Mouse (Mus musculus): ENCODE measurements around the gene Efcab9. TPM values are rescaled to one million over a fixed set of nuclear protein-coding genes. Genes with fewer than 3 reads are reported as not detected.

The Efcab9 gene
- polyA plus RNA-seq, 1 experiment from 2014 or later: 0.27 TPM

DNA sequence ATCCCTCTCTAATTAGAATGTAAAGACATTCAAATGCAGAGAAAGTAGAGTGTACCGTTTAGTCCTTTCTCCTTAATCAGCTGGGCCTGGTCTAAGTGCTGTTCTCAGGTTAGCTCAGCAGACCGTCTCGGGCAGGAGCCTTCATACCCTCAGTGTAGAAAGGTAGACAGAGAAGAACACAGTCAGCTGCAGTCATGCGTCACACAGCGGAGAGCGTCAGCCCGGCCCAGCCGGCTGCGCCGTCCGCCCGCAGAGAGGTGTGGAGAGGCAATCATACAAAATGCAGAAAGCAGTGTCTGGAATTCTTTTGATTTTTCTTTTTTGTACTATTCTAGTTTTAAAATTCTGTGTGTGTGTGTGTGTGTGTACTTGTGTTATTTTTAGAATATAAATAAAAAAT, 13.7 kb upstream of the Efcab9 start:
- H3K27ac ChIP-seq (ENCODE audit: low read depth, low read length): no peak overlapping the region
- no peak overlapping the region for H3K4me2 ChIP-seq
- 88% methylated on average over 12 of the region's 12 CpGs for WGBS (ENCODE audit: insufficient replicate concordance)
- no peaks in the 10 kb centered on the region for H3K27me3 ChIP-seq (ENCODE audit: control insufficient read depth, insufficient read depth, low read length)
- H3K4me1 ChIP-seq (ENCODE audit: control insufficient read depth, insufficient read depth, low read length): peaks cover 8% of the 10 kb centered on the region
- H3K4me3 ChIP-seq (ENCODE audit: low read depth, low read length): no peak overlapping the region
- H3K9me3 ChIP-seq (replicated peaks; ENCODE audit: control insufficient read depth, low read length): no peaks in the 10 kb centered on the region
- H3K9ac ChIP-seq (ENCODE audit: low read depth, low read length): no peak overlapping the region
- H3K36me3 ChIP-seq (ENCODE audit: control insufficient read depth, insufficient read depth, low read length): no peaks in the 10 kb centered on the region
- ATAC-seq (replicated peaks; ENCODE audit: insufficient number of reproducible peaks, low FRiP score, low TSS enrichment): no peak

DNA sequence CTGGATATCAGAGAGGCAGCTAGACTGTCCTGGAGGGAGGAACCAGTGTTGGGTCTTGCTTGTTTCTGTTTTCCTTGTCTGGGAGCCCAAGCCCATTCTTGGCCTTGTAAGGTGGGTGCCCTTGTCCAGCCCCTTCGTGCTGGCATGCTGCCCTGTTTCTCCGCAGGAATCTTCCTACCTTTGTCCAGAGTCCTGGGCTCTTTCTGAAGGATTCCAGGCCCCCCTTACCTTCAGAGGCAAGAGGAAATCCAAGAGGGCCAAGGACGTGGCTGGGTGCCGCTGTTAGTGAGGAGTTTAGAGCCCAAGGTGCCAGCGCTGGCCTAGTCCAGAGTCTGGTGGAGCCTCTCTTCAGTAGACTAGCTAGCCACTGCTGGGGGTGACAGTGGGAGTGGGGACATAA, 12.6 kb upstream of the Efcab9 start:
- no peak overlapping the region for H3K4me3 ChIP-seq (ENCODE audit: low read depth, low read length)
- H3K36me3 ChIP-seq (ENCODE audit: control insufficient read depth, insufficient read depth, low read length): no peaks in the 10 kb centered on the region
- WGBS (ENCODE audit: insufficient replicate concordance): 92% methylated on average over 5 of the region's 5 CpGs
- H3K4me1 ChIP-seq (ENCODE audit: control insufficient read depth, insufficient read depth, low read length): peaks cover 8% of the 10 kb centered on the region
- ATAC-seq (replicated peaks; ENCODE audit: insufficient number of reproducible peaks, low FRiP score, low TSS enrichment): no peak
- no peak overlapping the region for H3K4me2 ChIP-seq
- no peaks in the 10 kb centered on the region for H3K27me3 ChIP-seq (ENCODE audit: control insufficient read depth, insufficient read depth, low read length)
- H3K27ac ChIP-seq (ENCODE audit: low read depth, low read length): no peak overlapping the region
- no peak overlapping the region for H3K9ac ChIP-seq (ENCODE audit: low read depth, low read length)
- H3K9me3 ChIP-seq (replicated peaks; ENCODE audit: control insufficient read depth, low read length): no peaks in the 10 kb centered on the region

GRCm38 (mm10) chr11:32544041-32544440, 12.2 kb upstream of the Efcab9 start:
- WGBS (ENCODE audit: insufficient replicate concordance): 83% methylated on average over 6 of the region's 6 CpGs
- no peaks in the 10 kb centered on the region for H3K36me3 ChIP-seq (ENCODE audit: control insufficient read depth, insufficient read depth, low read length)
- no peak for ATAC-seq (replicated peaks; ENCODE audit: insufficient number of reproducible peaks, low FRiP score, low TSS enrichment)
- H3K4me1 ChIP-seq (ENCODE audit: control insufficient read depth, insufficient read depth, low read length): peaks cover 9% of the 10 kb centered on the region
- H3K27ac ChIP-seq (ENCODE audit: low read depth, low read length): no peak overlapping the region
- H3K4me2 ChIP-seq: no peak overlapping the region
- H3K9me3 ChIP-seq (replicated peaks; ENCODE audit: control insufficient read depth, low read length): no peaks in the 10 kb centered on the region
- no peaks in the 10 kb centered on the region for H3K27me3 ChIP-seq (ENCODE audit: control insufficient read depth, insufficient read depth, low read length)
- no peak overlapping the region for H3K9ac ChIP-seq (ENCODE audit: low read depth, low read length)
- H3K4me3 ChIP-seq (ENCODE audit: low read depth, low read length): no peak overlapping the region

DNA sequence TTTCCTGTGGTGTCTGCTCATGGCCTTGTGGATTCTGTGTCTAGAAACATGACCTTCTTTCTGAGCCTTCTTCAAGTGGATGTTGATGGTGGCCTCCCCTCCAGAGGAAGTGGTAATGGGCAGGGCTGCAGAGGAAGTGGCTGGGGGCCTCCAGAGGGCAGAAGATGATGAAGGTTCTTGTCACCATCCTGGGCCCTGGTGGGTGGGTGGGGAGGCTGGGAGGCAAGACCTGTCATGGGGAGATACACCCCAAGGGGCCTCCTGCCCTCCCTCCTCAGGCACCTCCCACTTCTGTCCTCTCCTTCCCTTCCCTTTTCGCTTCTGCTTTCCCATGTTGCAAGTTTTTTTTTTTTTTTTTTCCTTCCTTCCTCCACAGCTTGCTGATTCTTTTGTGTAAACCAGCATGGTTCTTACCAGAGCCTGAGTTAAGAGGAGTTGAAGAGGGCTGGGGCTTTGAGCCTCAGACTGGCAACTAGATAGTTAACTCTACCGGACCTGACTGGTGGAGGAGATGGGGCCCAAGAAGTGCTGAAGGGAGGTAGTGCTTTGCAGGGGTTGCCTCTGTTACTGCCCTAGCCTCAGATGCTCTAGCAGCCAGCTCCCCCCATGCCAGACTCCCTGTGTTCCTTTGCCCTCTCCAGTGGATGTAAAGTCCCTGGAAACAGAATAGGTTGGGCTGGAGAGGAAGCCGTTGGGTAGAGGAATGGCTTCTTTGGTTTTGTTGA, 11.0 kb upstream of the Efcab9 start:
- peaks cover 13% of the 10 kb centered on the region for H3K4me1 ChIP-seq (ENCODE audit: control insufficient read depth, insufficient read depth, low read length)
- no peaks in the 10 kb centered on the region for H3K27me3 ChIP-seq (ENCODE audit: control insufficient read depth, insufficient read depth, low read length)
- WGBS (ENCODE audit: insufficient replicate concordance): 43% methylated on average over 3 of the region's 3 CpGs
- no peak overlapping the region for H3K4me3 ChIP-seq (ENCODE audit: low read depth, low read length)
- 0 out of 2 replicates have a peak overlapping the region, but pooled peaks have one; percentile 34 for H3K9ac ChIP-seq (ENCODE audit: low read depth, low read length)
- H3K27ac ChIP-seq (ENCODE audit: low read depth, low read length): peak overlapping the region; percentile 73
- H3K9me3 ChIP-seq (replicated peaks; ENCODE audit: control insufficient read depth, low read length): no peaks in the 10 kb centered on the region
- peak overlapping the region; percentile 24; the same call in 1 of the 2 replicates for H3K4me2 ChIP-seq
- peak; percentile 64; the same call in 1 of the 2 replicates for ATAC-seq (replicated peaks; ENCODE audit: insufficient number of reproducible peaks, low FRiP score, low TSS enrichment)
- no peaks in the 10 kb centered on the region for H3K36me3 ChIP-seq (ENCODE audit: control insufficient read depth, insufficient read depth, low read length)

- no peak overlapping the region for H3K4me3 ChIP-seq (ENCODE audit: low read depth, low read length)
- H3K9me3 ChIP-seq (replicated peaks; ENCODE audit: control insufficient read depth, low read length): no peaks in the 10 kb centered on the region
- peak overlapping the region; percentile 54; the same call in 1 of the 2 replicates for H3K27ac ChIP-seq (ENCODE audit: low read depth, low read length)
- H3K36me3 ChIP-seq (ENCODE audit: control insufficient read depth, insufficient read depth, low read length): no peaks in the 10 kb centered on the region
- peak overlapping the region; percentile 24; the same call in 1 of the 2 replicates for H3K4me2 ChIP-seq
- H3K9ac ChIP-seq (ENCODE audit: low read depth, low read length): 0 out of 2 replicates have a peak overlapping the region, but pooled peaks have one; percentile 34
- no peak for ATAC-seq (replicated peaks; ENCODE audit: insufficient number of reproducible peaks, low FRiP score, low TSS enrichment)
- no peaks in the 10 kb centered on the region for H3K27me3 ChIP-seq (ENCODE audit: control insufficient read depth, insufficient read depth, low read length)
- 90% methylated on average over 4 of the region's 4 CpGs for WGBS (ENCODE audit: insufficient replicate concordance)
- peaks cover 13% of the 10 kb centered on the region for H3K4me1 ChIP-seq (ENCODE audit: control insufficient read depth, insufficient read depth, low read length)
These were observed 10.3 kb upstream of the Efcab9 start for GRCm38 (mm10) chr11:32542181-32542580.

GRCm38 (mm10) chr11:32540463-32540862, 8.6 kb upstream of the Efcab9 start:
- Histone ChIP-seq H3K4me3 (ENCODE audit: low read depth, low read length) (no peak overlapping the region), H3K27ac (ENCODE audit: low read depth, low read length) (no peak overlapping the region), H3K9me3 (replicated peaks; ENCODE audit: control insufficient read depth, low read length) (no peaks in the 10 kb centered on the region), H3K36me3 (ENCODE audit: control insufficient read depth, insufficient read depth, low read length) (no peaks in the 10 kb centered on the region; the same call in 1 of the 2 replicates), H3K4me2 (no peak overlapping the region), H3K4me1 (ENCODE audit: control insufficient read depth, insufficient read depth, low read length) (peaks cover 13% of the 10 kb centered on the region), H3K27me3 (ENCODE audit: control insufficient read depth, insufficient read depth, low read length) (no peaks in the 10 kb centered on the region), H3K9ac (ENCODE audit: low read depth, low read length) (no peak overlapping the region)
- no peak for ATAC-seq (replicated peaks; ENCODE audit: insufficient number of reproducible peaks, low FRiP score, low TSS enrichment)
- 66% methylated on average over 6 of the region's 6 CpGs for WGBS (ENCODE audit: insufficient replicate concordance)

GRCm38 (mm10) chr11:32539717-32540116, 7.8 kb upstream of the Efcab9 start:
- Histone ChIP-seq H3K4me3 (ENCODE audit: low read depth, low read length) (no peak overlapping the region), H3K4me1 (ENCODE audit: control insufficient read depth, insufficient read depth, low read length) (peaks cover 13% of the 10 kb centered on the region), H3K27ac (ENCODE audit: low read depth, low read length) (no peak overlapping the region), H3K36me3 (ENCODE audit: control insufficient read depth, insufficient read depth, low read length) (no peaks in the 10 kb centered on the region; the same call in 1 of the 2 replicates), H3K27me3 (ENCODE audit: control insufficient read depth, insufficient read depth, low read length) (no peaks in the 10 kb centered on the region), H3K9me3 (replicated peaks; ENCODE audit: control insufficient read depth, low read length) (no peaks in the 10 kb centered on the region), H3K4me2 (no peak overlapping the region), H3K9ac (ENCODE audit: low read depth, low read length) (no peak overlapping the region)
- ATAC-seq (replicated peaks; ENCODE audit: insufficient number of reproducible peaks, low FRiP score, low TSS enrichment): no peak
- WGBS (ENCODE audit: insufficient replicate concordance): 82% methylated on average over 7 of the region's 7 CpGs

DNA sequence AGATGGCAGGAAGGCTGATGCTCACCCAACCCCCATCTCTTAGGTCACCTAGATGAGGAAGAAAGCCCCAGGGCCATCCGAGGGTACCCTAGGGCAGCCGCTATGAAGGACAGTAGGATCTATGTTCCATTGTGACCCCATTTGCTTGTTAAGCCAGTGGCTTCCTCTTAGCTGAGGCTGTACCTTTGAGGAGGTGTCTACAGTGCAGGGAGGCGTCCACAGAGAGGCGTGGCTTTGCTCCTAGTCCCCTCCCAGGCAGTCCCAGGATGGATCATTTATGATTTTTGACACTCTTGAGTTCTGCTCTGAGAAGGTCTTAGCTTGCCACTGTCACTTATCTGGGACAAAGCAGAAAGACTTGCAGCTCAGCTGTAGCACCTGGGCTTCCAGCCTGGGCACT, 7.0 kb upstream of the Efcab9 start:
- Histone ChIP-seq H3K27me3 (ENCODE audit: control insufficient read depth, insufficient read depth, low read length) (no peaks in the 10 kb centered on the region), H3K4me2 (no peak overlapping the region), H3K36me3 (ENCODE audit: control insufficient read depth, insufficient read depth, low read length) (no peaks in the 10 kb centered on the region; the same call in 1 of the 2 replicates), H3K9ac (ENCODE audit: low read depth, low read length) (no peak overlapping the region), H3K4me1 (ENCODE audit: control insufficient read depth, insufficient read depth, low read length) (peaks cover 17% of the 10 kb centered on the region), H3K4me3 (ENCODE audit: low read depth, low read length) (no peak overlapping the region), H3K27ac (ENCODE audit: low read depth, low read length) (no peak overlapping the region), H3K9me3 (replicated peaks; ENCODE audit: control insufficient read depth, low read length) (no peaks in the 10 kb centered on the region)
- no peak for ATAC-seq (replicated peaks; ENCODE audit: insufficient number of reproducible peaks, low FRiP score, low TSS enrichment)
- WGBS (ENCODE audit: insufficient replicate concordance): 76% methylated on average over 4 of the region's 4 CpGs

- Histone ChIP-seq H3K27ac (ENCODE audit: low read depth, low read length) (no peak overlapping the region), H3K4me2 (no peak overlapping the region), H3K27me3 (ENCODE audit: control insufficient read depth, insufficient read depth, low read length) (no peaks in the 10 kb centered on the region), H3K9me3 (replicated peaks; ENCODE audit: control insufficient read depth, low read length) (no peaks in the 10 kb centered on the region), H3K36me3 (ENCODE audit: control insufficient read depth, insufficient read depth, low read length) (no peaks in the 10 kb centered on the region; the same call in 1 of the 2 replicates), H3K4me3 (ENCODE audit: low read depth, low read length) (no peak overlapping the region), H3K4me1 (ENCODE audit: control insufficient read depth, insufficient read depth, low read length) (peaks cover 19% of the 10 kb centered on the region), H3K9ac (ENCODE audit: low read depth, low read length) (no peak overlapping the region)
- WGBS (ENCODE audit: insufficient replicate concordance): 61% methylated on average over 6 of the region's 6 CpGs
- ATAC-seq (replicated peaks; ENCODE audit: insufficient number of reproducible peaks, low FRiP score, low TSS enrichment): no peak
These were observed 6.6 kb upstream of the Efcab9 start for GRCm38 (mm10) chr11:32538435-32538834.

Measured in heart, embryonic 11.5 days (tissue).